Mouse (Mus musculus) neutrophil, adult 59 days (primary cell): ENCODE measurements around the gene Sltm. TPM values are rescaled to one million over a fixed set of nuclear protein-coding genes. Genes with fewer than 3 reads are reported as not detected.

Source experiments
- total RNA-seq, 2 experiments: library from RNA; stranded (reverse); gene quantifications; 1 replicate in 1 of 2; 2 replicates in 1 of 2; pipeline ENCODE4 v1.2.4; 2023

Gene Sltm
- total RNA-seq, result 10 to 100 TPM; 35.9 to 41.0 TPM

GRCm38 (mm10) chr9:70542305-70543041, at the start of gene Sltm:
Sltm (plus strand) TSS chr9:70542754.

GRCm38 (mm10) chr9:70503626-70504041, 38.9 kb upstream of the Sltm start, which contains the start of gene Rnf111:
Rnf111 (minus strand) TSS chr9:70503725.

Other genes starting within 250 kb of the Sltm start
- 10 to 100 TPM; 65.5 to 66.6 TPM for gene Ccnb2, start 121.2 kb upstream of the Sltm start, total RNA-seq
- gene Rnf111, start 39.0 kb upstream of the Sltm start, total RNA-seq, result 10 to 100 TPM; 65.3 to 69.0 TPM
- 1 to 10 TPM; 2.5 to 3.8 TPM for gene Gm10642, start 113.5 kb downstream of the Sltm start, total RNA-seq
- gene Mindy2, start 114.4 kb downstream of the Sltm start, total RNA-seq, result 10 to 100 TPM; 37.5 to 37.8 TPM
- gene Adam10, start 136.2 kb downstream of the Sltm start, total RNA-seq, result 10 to 100 TPM; 73.7 to 81.2 TPM